Mouse (Mus musculus): Measurements from ENCODE around the gene Lrrfip1.

Lrrfip1 gene

GRCm38 (mm10) chr1:91056416-91056815 lies 57.9 kb downstream of the Lrrfip1 start:
- DNase-seq (ENCODE audit: low read depth, low spot score): no peak

- no peak for DNase-seq (ENCODE audit: low read depth, low spot score)
Observed at GRCm38 (mm10) chr1:91057311-91058245, 59.0 kb downstream of the Lrrfip1 start.

- DNase-seq (ENCODE audit: low read depth, low spot score): no peak
Observed at GRCm38 (mm10) chr1:91058251-91058650, 59.7 kb downstream of the Lrrfip1 start.

GRCm38 (mm10) chr1:91059792-91060604 lies 61.5 kb downstream of the Lrrfip1 start:
- no peak for DNase-seq (ENCODE audit: low read depth, low spot score)

- DNase-seq (ENCODE audit: low read depth, low spot score): no peak
Observed at GRCm38 (mm10) chr1:91061105-91061504, 62.6 kb downstream of the Lrrfip1 start.

- no peak for DNase-seq (ENCODE audit: low read depth, low spot score)
Observed at GRCm38 (mm10) chr1:91062363-91062762, 63.8 kb downstream of the Lrrfip1 start.

- DNase-seq (ENCODE audit: low read depth, low spot score): no peak
Observed at GRCm38 (mm10) chr1:91064053-91064452, 65.5 kb downstream of the Lrrfip1 start.

- no peak for DNase-seq (ENCODE audit: low read depth, low spot score)
Observed at GRCm38 (mm10) chr1:91064903-91065525, 66.5 kb downstream of the Lrrfip1 start.

GRCm38 (mm10) chr1:91066061-91066460 lies 67.5 kb downstream of the Lrrfip1 start:
- no peak for DNase-seq (ENCODE audit: low read depth, low spot score)

GRCm38 (mm10) chr1:91066599-91066998 lies 68.1 kb downstream of the Lrrfip1 start:
- no peak for DNase-seq (ENCODE audit: low read depth, low spot score)

- no peak for DNase-seq (ENCODE audit: low read depth, low spot score)
Observed at GRCm38 (mm10) chr1:91067716-91068115, 69.2 kb downstream of the Lrrfip1 start.

GRCm38 (mm10) chr1:91069575-91069974 lies 71.0 kb downstream of the Lrrfip1 start:
- no peak for DNase-seq (ENCODE audit: low read depth, low spot score)

- DNase-seq (ENCODE audit: low read depth, low spot score): no peak
Observed at GRCm38 (mm10) chr1:91070547-91070946, 72.0 kb downstream of the Lrrfip1 start.

GRCm38 (mm10) chr1:91071671-91072290 lies 73.2 kb downstream of the Lrrfip1 start:
- DNase-seq (ENCODE audit: low read depth, low spot score): no peak

- no peak for DNase-seq (ENCODE audit: low read depth, low spot score)
Observed at GRCm38 (mm10) chr1:91076946-91077345, 78.4 kb downstream of the Lrrfip1 start.

GRCm38 (mm10) chr1:91077456-91077855 lies 78.9 kb downstream of the Lrrfip1 start:
- no peak for DNase-seq (ENCODE audit: low read depth, low spot score)

- no peak for DNase-seq (ENCODE audit: low read depth, low spot score)
Observed at GRCm38 (mm10) chr1:91077980-91078379, 79.4 kb downstream of the Lrrfip1 start.

- no peak for DNase-seq (ENCODE audit: low read depth, low spot score)
Observed at GRCm38 (mm10) chr1:91079740-91080422, 81.3 kb downstream of the Lrrfip1 start.

- DNase-seq (ENCODE audit: low read depth, low spot score): no peak
Observed at GRCm38 (mm10) chr1:91080423-91080749, 81.8 kb downstream of the Lrrfip1 start.

GRCm38 (mm10) chr1:91084374-91084773 lies 85.8 kb downstream of the Lrrfip1 start:
- no peak for DNase-seq (ENCODE audit: low read depth, low spot score)

- DNase-seq (ENCODE audit: low read depth, low spot score): no peak
Observed at GRCm38 (mm10) chr1:91085009-91085408, 86.5 kb downstream of the Lrrfip1 start.
